Mouse (Mus musculus): ENCODE data around the gene Cavin2. TPM values are rescaled to one million over a fixed set of nuclear protein-coding genes. Genes with fewer than 3 reads are reported as not detected.

Cavin2 gene
- polyA plus RNA-seq, 1 experiment from 2014 or later, result 20.8 TPM

DNA sequence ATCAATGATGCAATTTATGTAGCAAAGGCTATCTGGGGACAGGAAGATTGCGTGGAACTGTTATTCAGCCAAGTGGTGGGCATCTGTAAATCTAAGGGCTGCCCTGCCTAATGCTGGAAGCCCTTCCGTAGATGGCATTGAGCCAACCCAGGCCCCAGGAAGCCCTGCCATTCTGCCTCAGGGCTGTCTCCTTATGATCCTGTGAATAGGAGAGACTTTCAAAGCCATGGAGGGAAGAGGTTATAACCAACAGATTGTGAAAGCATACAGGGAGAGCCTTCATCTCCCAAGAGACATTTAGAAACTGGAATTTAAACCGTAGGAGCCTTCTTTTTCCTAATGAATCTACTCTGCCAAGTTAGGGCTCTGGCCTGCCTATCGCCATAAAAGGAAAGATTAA, 1.7 kb downstream of the Cavin2 start:
- Histone ChIP-seq H3K9ac (ENCODE audit: low read depth, low read length) (no peak overlapping the region), H3K9me3 (ENCODE audit: control insufficient read depth, low read length) (no peaks in the 10 kb centered on the region), H3K4me3 (ENCODE audit: low read length) (peak overlapping the region; percentile 26; the same call in 1 of the 2 replicates), H3K36me3 (ENCODE audit: control insufficient read depth, insufficient read depth, low read length) (no peaks in the 10 kb centered on the region), H3K27ac (ENCODE audit: low read depth, low read length) (no peak overlapping the region), H3K4me2 (replicated peaks; ENCODE audit: low read depth, low read length) (peak overlapping the region; percentile 26), H3K27me3 (ENCODE audit: control insufficient read depth, insufficient read depth, low read length) (no peaks in the 10 kb centered on the region), H3K4me1 (ENCODE audit: control insufficient read depth, insufficient read depth, low read length) (peaks cover 14% of the 10 kb centered on the region)
- ATAC-seq (ENCODE audit: low FRiP score, low TSS enrichment), result no peak
- WGBS, result 55% methylated on average over 4 of the region's 4 CpGs

DNA sequence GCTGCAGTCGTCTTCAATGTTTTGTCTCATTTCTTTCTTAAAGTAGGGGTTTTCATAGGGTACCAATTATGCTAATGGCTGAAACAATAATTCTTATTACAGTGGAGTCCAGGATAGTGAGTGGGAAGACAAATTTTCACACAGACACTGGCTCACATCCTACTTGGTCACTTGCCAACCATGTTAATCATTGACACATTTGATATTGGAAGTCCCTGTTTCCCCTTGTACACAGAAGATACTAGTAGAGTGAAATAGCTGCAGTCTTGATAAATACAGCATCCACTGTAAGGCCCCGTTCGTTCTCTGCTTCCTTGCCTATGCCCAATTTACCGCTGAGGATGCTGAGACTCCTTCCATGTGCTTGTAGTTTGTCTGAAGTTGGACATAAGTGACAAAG, 3.4 kb downstream of the Cavin2 start:
- Histone ChIP-seq H3K4me2 (replicated peaks; ENCODE audit: low read depth, low read length) (no peak overlapping the region; the same call in 1 of the 2 replicates), H3K36me3 (ENCODE audit: control insufficient read depth, insufficient read depth, low read length) (no peaks in the 10 kb centered on the region), H3K9ac (ENCODE audit: low read depth, low read length) (no peak overlapping the region), H3K9me3 (ENCODE audit: control insufficient read depth, low read length) (no peaks in the 10 kb centered on the region), H3K4me1 (ENCODE audit: control insufficient read depth, insufficient read depth, low read length) (peaks cover 14% of the 10 kb centered on the region), H3K27me3 (ENCODE audit: control insufficient read depth, insufficient read depth, low read length) (no peaks in the 10 kb centered on the region), H3K27ac (ENCODE audit: low read depth, low read length) (no peak overlapping the region), H3K4me3 (ENCODE audit: low read length) (no peak overlapping the region)
- ATAC-seq (ENCODE audit: low FRiP score, low TSS enrichment), result no peak
- 88% methylated on average over 4 of the region's 4 CpGs for WGBS

DNA sequence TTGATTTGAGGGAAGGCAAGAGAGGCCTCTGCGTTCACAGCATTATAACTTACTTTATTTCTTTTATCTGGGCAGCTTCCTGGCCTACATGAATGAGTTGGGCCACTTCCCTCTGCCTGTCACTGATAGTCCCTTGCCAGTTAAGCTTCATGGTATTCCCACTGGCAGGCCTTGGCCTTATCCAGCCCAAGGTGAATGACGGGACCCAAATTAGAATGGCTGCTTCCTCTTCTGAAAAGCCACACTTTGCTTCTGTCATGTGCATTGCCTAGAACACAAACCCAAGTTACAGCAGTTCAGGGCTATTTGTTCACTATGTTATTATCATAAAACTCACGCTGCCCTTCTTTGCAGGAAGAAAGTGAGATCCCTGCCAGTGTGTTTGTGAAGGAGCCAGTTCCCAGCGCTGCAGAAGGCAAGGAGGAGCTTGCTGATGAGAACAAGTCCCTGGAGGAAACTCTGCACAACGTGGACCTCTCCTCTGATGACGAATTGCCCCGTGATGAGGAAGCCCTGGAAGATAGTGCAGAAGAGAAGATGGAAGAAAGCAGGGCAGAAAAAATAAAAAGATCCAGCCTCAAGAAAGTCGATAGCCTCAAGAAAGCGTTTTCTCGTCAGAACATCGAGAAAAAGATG, 11.5 kb downstream of the Cavin2 start:
- H3K27me3 ChIP-seq (ENCODE audit: control insufficient read depth, insufficient read depth, low read length), result no peaks in the 10 kb centered on the region
- no peaks in the 10 kb centered on the region for H3K36me3 ChIP-seq (ENCODE audit: control insufficient read depth, insufficient read depth, low read length)
- no peak overlapping the region for H3K4me2 ChIP-seq (replicated peaks; ENCODE audit: low read depth, low read length)
- no peak overlapping the region for H3K9ac ChIP-seq (ENCODE audit: low read depth, low read length)
- no peak for ATAC-seq (ENCODE audit: low FRiP score, low TSS enrichment)
- no peaks in the 10 kb centered on the region for H3K4me1 ChIP-seq (ENCODE audit: control insufficient read depth, insufficient read depth, low read length)
- 85% methylated on average over 11 of the region's 11 CpGs for WGBS
- H3K4me3 ChIP-seq (ENCODE audit: low read length), result no peak overlapping the region
- no peak overlapping the region for H3K27ac ChIP-seq (ENCODE audit: low read depth, low read length)
- H3K9me3 ChIP-seq (ENCODE audit: control insufficient read depth, low read length), result no peaks in the 10 kb centered on the region

DNA sequence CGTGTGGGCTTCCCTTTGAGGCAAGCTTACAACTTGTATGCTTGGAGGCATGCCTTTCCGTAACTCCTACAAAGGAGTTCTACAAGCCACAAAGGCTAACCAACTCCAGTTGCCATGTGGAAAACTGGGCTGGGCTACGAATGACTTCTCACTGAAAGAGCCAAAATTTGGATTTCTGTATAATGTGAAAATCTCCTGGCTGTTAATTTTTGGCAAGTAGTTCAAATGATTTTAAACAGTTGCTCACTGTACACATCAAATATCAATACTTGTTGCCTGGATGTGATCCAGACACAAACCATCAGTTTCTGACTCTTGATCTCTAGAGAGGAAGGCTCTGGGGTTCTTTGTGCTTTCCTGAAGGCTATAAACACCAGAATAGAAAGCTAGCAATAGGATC, 18.1 kb downstream of the Cavin2 start:
- H3K27ac ChIP-seq (ENCODE audit: low read depth, low read length), result no peak overlapping the region
- H3K9me3 ChIP-seq (ENCODE audit: control insufficient read depth, low read length), result no peaks in the 10 kb centered on the region
- no peaks in the 10 kb centered on the region for H3K36me3 ChIP-seq (ENCODE audit: control insufficient read depth, insufficient read depth, low read length)
- H3K4me3 ChIP-seq (ENCODE audit: low read length), result no peak overlapping the region
- no peak overlapping the region for H3K4me2 ChIP-seq (replicated peaks; ENCODE audit: low read depth, low read length)
- ATAC-seq (ENCODE audit: low FRiP score, low TSS enrichment), result no peak
- H3K9ac ChIP-seq (ENCODE audit: low read depth, low read length), result no peak overlapping the region
- no peaks in the 10 kb centered on the region for H3K4me1 ChIP-seq (ENCODE audit: control insufficient read depth, insufficient read depth, low read length)
- no peaks in the 10 kb centered on the region for H3K27me3 ChIP-seq (ENCODE audit: control insufficient read depth, insufficient read depth, low read length)
- 87% methylated on average over 3 of the region's 3 CpGs for WGBS

DNA sequence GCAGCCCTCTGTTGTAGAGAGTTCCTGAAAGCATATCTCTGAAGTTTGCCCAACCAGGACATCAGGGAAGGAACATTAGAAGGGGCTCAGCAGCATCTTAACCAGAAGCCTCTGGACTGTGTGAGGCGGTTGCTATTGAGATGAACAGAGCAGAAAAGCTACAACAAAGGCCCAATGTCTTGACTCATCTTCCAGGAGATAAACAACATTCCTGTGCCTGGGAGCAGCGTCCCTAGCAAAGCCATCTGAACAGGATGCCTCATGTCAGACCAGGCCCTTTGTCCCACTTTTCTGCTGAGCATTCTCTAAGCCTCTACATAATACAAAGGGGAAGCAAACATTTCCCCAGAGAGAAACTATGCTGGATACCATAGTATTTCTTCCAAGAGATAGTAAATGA, 26.6 kb downstream of the Cavin2 start:
- 73% methylated on average over 2 of the region's 2 CpGs for WGBS
- H3K4me2 ChIP-seq (replicated peaks; ENCODE audit: low read depth, low read length), result no peak overlapping the region
- H3K4me3 ChIP-seq (ENCODE audit: low read length), result no peak overlapping the region
- no peaks in the 10 kb centered on the region for H3K4me1 ChIP-seq (ENCODE audit: control insufficient read depth, insufficient read depth, low read length)
- no peaks in the 10 kb centered on the region for H3K36me3 ChIP-seq (ENCODE audit: control insufficient read depth, insufficient read depth, low read length)
- no peaks in the 10 kb centered on the region for H3K27me3 ChIP-seq (ENCODE audit: control insufficient read depth, insufficient read depth, low read length)
- H3K27ac ChIP-seq (ENCODE audit: low read depth, low read length), result no peak overlapping the region
- H3K9ac ChIP-seq (ENCODE audit: low read depth, low read length), result no peak overlapping the region
- no peak for ATAC-seq (ENCODE audit: low FRiP score, low TSS enrichment)
- no peaks in the 10 kb centered on the region for H3K9me3 ChIP-seq (ENCODE audit: control insufficient read depth, low read length)

DNA sequence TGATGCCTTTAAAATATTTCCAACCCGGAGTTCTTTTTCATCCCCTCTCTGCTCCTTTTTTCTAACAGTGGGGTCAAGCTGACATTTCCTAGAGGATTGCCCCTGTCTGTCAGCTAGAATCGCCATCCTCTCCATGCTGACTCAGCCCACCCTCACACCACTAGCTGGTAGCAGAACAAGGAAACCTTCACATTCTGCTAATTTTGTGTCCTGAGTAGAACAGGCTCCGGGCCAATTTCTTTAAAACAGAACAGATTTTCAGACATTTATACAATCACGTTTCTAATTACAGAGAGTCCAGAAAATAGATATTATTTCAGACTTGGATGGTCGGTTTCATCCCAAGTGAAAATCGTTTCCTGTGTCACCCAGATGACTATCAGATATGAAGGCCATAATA, 34.6 kb downstream of the Cavin2 start:
- Histone ChIP-seq H3K27ac (ENCODE audit: low read depth, low read length) (no peak overlapping the region), H3K9ac (ENCODE audit: low read depth, low read length) (no peak overlapping the region), H3K36me3 (ENCODE audit: control insufficient read depth, insufficient read depth, low read length) (no peaks in the 10 kb centered on the region), H3K27me3 (ENCODE audit: control insufficient read depth, insufficient read depth, low read length) (no peaks in the 10 kb centered on the region), H3K4me3 (ENCODE audit: low read length) (no peak overlapping the region), H3K4me2 (replicated peaks; ENCODE audit: low read depth, low read length) (no peak overlapping the region), H3K4me1 (ENCODE audit: control insufficient read depth, insufficient read depth, low read length) (no peaks in the 10 kb centered on the region), H3K9me3 (ENCODE audit: control insufficient read depth, low read length) (no peaks in the 10 kb centered on the region)
- 77% methylated on average over 6 of the region's 6 CpGs for WGBS
- ATAC-seq (ENCODE audit: low FRiP score, low TSS enrichment), result no peak

DNA sequence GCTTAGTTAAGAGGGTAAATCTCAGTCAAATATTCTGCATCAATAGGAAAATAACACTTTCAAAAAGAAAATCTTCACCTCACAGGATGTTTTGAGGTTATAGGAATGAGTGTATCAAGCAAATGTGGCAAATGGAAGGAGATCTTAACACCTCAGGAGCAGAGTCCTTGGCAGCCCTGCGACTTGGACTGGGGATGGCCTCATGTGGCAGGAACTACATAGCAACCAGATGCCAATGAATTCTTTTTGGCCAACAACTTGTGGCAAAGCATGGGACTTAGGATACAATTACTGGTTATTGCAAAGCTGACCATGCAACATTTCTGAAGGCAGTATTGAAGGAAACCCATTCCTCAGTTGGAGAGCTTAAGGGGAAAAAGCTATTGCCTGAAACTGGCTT, 39.6 kb downstream of the Cavin2 start:
- H3K27ac ChIP-seq (ENCODE audit: low read depth, low read length), result no peak overlapping the region
- no peak overlapping the region for H3K4me2 ChIP-seq (replicated peaks; ENCODE audit: low read depth, low read length)
- ATAC-seq (ENCODE audit: low FRiP score, low TSS enrichment), result no peak
- 86% methylated on average over 1 of the region's 1 CpGs for WGBS
- no peaks in the 10 kb centered on the region for H3K4me1 ChIP-seq (ENCODE audit: control insufficient read depth, insufficient read depth, low read length)
- no peak overlapping the region for H3K4me3 ChIP-seq (ENCODE audit: low read length)
- H3K9me3 ChIP-seq (ENCODE audit: control insufficient read depth, low read length), result no peaks in the 10 kb centered on the region
- H3K9ac ChIP-seq (ENCODE audit: low read depth, low read length), result no peak overlapping the region
- H3K36me3 ChIP-seq (ENCODE audit: control insufficient read depth, insufficient read depth, low read length), result no peaks in the 10 kb centered on the region
- H3K27me3 ChIP-seq (ENCODE audit: control insufficient read depth, insufficient read depth, low read length), result no peaks in the 10 kb centered on the region

DNA sequence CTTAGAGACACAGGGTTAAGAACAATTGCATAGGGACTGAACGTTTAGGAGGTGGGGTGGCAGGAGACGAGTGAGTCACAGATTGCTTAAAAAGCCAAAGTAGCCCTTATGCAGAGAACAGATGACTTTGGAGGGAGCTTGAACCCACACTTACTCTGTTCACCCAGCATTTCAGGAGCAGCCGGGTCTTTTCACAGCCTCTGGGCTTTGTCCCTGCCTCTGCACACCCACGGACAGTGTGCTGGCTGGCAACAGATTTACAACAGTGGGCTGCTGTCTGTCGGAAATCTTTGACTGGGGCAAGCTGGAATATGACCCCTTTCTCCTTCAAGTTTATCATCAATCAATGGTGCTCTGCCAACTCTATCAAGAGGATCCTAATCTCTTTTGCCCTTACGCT, 44.1 kb downstream of the Cavin2 start:
- Histone ChIP-seq H3K9me3 (ENCODE audit: control insufficient read depth, low read length) (no peaks in the 10 kb centered on the region), H3K4me3 (ENCODE audit: low read length) (no peak overlapping the region), H3K9ac (ENCODE audit: low read depth, low read length) (no peak overlapping the region), H3K4me1 (ENCODE audit: control insufficient read depth, insufficient read depth, low read length) (no peaks in the 10 kb centered on the region), H3K27ac (ENCODE audit: low read depth, low read length) (no peak overlapping the region; the same call in 1 of the 2 replicates), H3K36me3 (ENCODE audit: control insufficient read depth, insufficient read depth, low read length) (no peaks in the 10 kb centered on the region), H3K4me2 (replicated peaks; ENCODE audit: low read depth, low read length) (peak overlapping the region; percentile 39), H3K27me3 (ENCODE audit: control insufficient read depth, insufficient read depth, low read length) (no peaks in the 10 kb centered on the region)
- WGBS, result 14% methylated on average over 6 of the region's 6 CpGs
- peak; percentile 69; the same call in 1 of the 2 replicates for ATAC-seq (ENCODE audit: low FRiP score, low TSS enrichment)

DNA sequence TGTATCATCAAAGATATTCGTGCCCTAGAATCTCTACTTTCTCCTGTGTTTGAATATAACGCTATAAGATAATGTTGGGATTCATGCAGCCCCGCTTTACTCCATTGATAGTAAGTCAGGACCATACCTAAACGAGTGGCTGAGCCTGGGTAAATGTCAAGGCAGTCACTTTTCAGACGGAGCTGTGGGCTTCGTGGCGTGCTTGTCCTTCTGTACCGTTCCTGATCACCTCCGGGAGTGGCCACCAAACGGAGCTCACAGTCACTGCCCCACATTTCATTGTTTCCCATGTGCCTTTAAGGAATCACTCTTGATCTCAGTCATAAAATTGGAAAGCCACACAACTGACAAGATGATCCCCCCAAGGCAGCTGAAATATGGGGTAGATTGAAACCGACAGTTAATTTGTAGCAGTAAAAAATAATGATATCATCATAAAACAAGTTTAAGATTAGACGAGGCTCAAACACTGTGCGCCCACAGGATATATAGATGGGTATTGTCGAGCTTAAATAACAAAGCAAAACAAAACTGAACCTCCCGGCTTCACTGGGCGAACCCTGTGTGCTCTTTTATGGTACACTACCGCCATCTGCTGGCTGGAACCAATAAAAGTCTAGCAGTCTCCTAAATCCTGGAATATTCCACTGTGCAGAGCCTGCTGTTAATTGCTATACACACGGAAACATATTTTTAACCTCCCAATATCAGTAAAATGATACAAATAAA, 44.8 kb downstream of the Cavin2 start:
- 11% methylated on average over 18 of the region's 18 CpGs for WGBS
- Histone ChIP-seq H3K36me3 (ENCODE audit: control insufficient read depth, insufficient read depth, low read length) (no peaks in the 10 kb centered on the region), H3K4me1 (ENCODE audit: control insufficient read depth, insufficient read depth, low read length) (no peaks in the 10 kb centered on the region), H3K4me3 (ENCODE audit: low read length) (peak overlapping the region; percentile 21), H3K27ac (ENCODE audit: low read depth, low read length) (peak overlapping the region; percentile 39; the same call in 1 of the 2 replicates), H3K27me3 (ENCODE audit: control insufficient read depth, insufficient read depth, low read length) (no peaks in the 10 kb centered on the region), H3K9me3 (ENCODE audit: control insufficient read depth, low read length) (no peaks in the 10 kb centered on the region), H3K9ac (ENCODE audit: low read depth, low read length) (0 out of 2 replicates have a peak overlapping the region, but pooled peaks have one; percentile 40), H3K4me2 (replicated peaks; ENCODE audit: low read depth, low read length) (peak overlapping the region; percentile 39)
- peak; percentile 89 for ATAC-seq (ENCODE audit: low FRiP score, low TSS enrichment)
